Mouse (Mus musculus): Measurements from ENCODE around the gene Olfr564.

Olfr564 gene

GRCm38 (mm10) chr7:102803180-102803579 is at the start of gene Olfr564:
Gene Olfr564, plus strand, starts transcription at chr7:102803480.
- DNase-seq (ENCODE audit: low spot score in 2 of 2), result no peak

GRCm38 (mm10) chr7:102759266-102759665 is 44.0 kb upstream of the Olfr564 start, which contains the start of the genes Olfr560 and Olfr78:
Gene Olfr560, minus strand, starts transcription at chr7:102759366.
Gene Olfr78, minus strand, starts transcription at chr7:102759471.
- no peak for DNase-seq (ENCODE audit: low spot score in 2 of 2)

GRCm38 (mm10) chr7:102770921-102771320 is 32.4 kb upstream of the Olfr564 start, which contains the start of gene Olfr561:
Gene Olfr561, plus strand, starts transcription at chr7:102771221.
- DNase-seq (ENCODE audit: low spot score in 2 of 2), result no peak

Measured in left cerebral cortex, adult 9 months (tissue).